Mouse (Mus musculus) stomach, embryonic 14.5 days (tissue): ENCODE results near the gene Fzd2. TPM values are rescaled to one million over a fixed set of nuclear protein-coding genes. Genes with fewer than 3 reads are reported as not detected.

Experiments used
- ATAC-seq: fragments of 200-750 bp; cut with Nextera tagmentation; 2 replicates; pipeline ENCODE4 v1.8.0; 2017; ENCODE audit warnings: low read depth, moderate TSS enrichment; ENCODE audit not compliant: insufficient number of reproducible peaks, insufficient read depth, low FRiP score
- H3K27ac ChIP-seq: fragments of 300-500 bp; sonication (generic); 2 replicates; pipeline ENCODE4 v1.5.1; 2014; ENCODE audit warnings: mild to moderate bottlenecking, low read length, moderate library complexity, mixed read lengths
- H3K27me3 ChIP-seq: fragments of 300-500 bp; sonication (generic); 2 replicates; pipeline ENCODE4 v1.6.1; 2014; ENCODE audit warnings: low read length, control low read depth, mixed read lengths; ENCODE audit not compliant: control insufficient read depth, insufficient read depth
- H3K36me3 ChIP-seq: fragments of 300-500 bp; sonication (generic); 2 replicates; pipeline ENCODE4 v1.6.1; 2014; ENCODE audit warnings: mild to moderate bottlenecking, control low read depth, low read length, moderate library complexity, mixed read lengths; ENCODE audit not compliant: control insufficient read depth, insufficient read depth
- H3K4me1 ChIP-seq: fragments of 300-500 bp; sonication (generic); 2 replicates; pipeline ENCODE4 v1.6.1; 2014; ENCODE audit warnings: low read length, control low read depth, mixed read lengths; ENCODE audit not compliant: control insufficient read depth, insufficient read depth
- H3K4me2 ChIP-seq: fragments of 300-500 bp; sonication (generic); replicated peaks from 2 replicates; pipeline ENCODE4 v1.6.1; 2014; ENCODE audit warnings: low read depth, low read length, control low read depth
- H3K4me3 ChIP-seq: fragments of 300-500 bp; sonication (generic); 2 replicates; pipeline ENCODE4 v1.5.1; 2014; ENCODE audit warnings: low read depth, low read length, control low read depth
- H3K9ac ChIP-seq: fragments of 300-500 bp; sonication (generic); replicated peaks from 2 replicates; pipeline ENCODE4 v1.6.1; 2014; ENCODE audit warnings: low read depth, mild to moderate bottlenecking, control low read depth, low read length, moderate library complexity, mixed read lengths
- H3K9me3 ChIP-seq: fragments of 300-500 bp; sonication (generic); 2 replicates; pipeline ENCODE4 v1.6.1; 2016; ENCODE audit warnings: low read depth, low read length, control low read depth; ENCODE audit not compliant: control insufficient read depth
- WGBS: fragments of 180-500 bp; shearing (Covaris S2); extraction: QIAGEN DNeasy Blood & Tissue Kit; methylation state at CpG from one replicate; pipeline ENCODE4 v1.1.7; 2014; 5-methylcytosine and 5-hydroxymethylcytosine counted together
- polyA plus RNA-seq: library from polyadenylated mRNA; unstranded; fragments of >200 nt; fragmentation: Nextera tagmentation; extraction: Ambion mirVana; gene quantifications from 2 replicates; pipeline ENCODE4 v1.2.1, GENCODE M21; 2014

Gene Fzd2
- polyA plus RNA-seq, 1 experiment from 2014 or later, result 30.6 TPM

GRCm38 (mm10) chr11:102566290-102566689 is 37.9 kb upstream of the Fzd2 start:
- WGBS, result 96% methylated on average over 1 of the region's 1 CpGs
- Histone ChIP-seq H3K27me3 (no peaks in the 10 kb centered on the region), H3K36me3 (no peaks in the 10 kb centered on the region), H3K9ac (no peak overlapping the region), H3K27ac (no peak overlapping the region), H3K4me2 (no peak overlapping the region), H3K4me1 (no peaks in the 10 kb centered on the region), H3K4me3 (no peak overlapping the region), H3K9me3 (no peaks in the 10 kb centered on the region)
- no peak for ATAC-seq

DNA sequence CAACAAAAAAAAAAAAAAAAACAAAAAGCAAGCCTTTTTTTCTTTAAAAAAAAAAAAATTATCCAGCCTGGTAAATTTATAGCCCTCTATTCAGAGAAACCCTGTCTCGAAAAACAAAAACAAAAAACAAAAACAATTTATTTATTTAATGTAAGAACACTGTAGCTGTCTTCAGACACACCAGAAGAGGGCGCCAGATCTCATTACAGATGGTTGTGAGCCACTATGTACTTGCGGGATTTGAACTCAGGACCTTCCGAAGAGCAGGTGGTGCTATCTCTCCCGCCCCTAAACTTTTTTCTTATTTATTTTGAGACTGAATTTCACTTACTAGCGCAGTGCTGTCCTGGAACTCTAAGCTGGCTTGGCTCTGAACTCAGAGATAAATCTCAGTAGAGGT is 37.0 kb upstream of the Fzd2 start:
- WGBS, result 88% methylated on average over 6 of the region's 6 CpGs
- no peak overlapping the region for H3K4me3 ChIP-seq
- no peaks in the 10 kb centered on the region for H3K27me3 ChIP-seq

GRCm38 (mm10) chr11:102567723-102568122 is 36.5 kb upstream of the Fzd2 start:
- WGBS, result 93% methylated on average over 15 of the region's 15 CpGs
- Histone ChIP-seq H3K36me3 (no peaks in the 10 kb centered on the region), H3K27me3 (no peaks in the 10 kb centered on the region), H3K9ac (no peak overlapping the region), H3K9me3 (no peaks in the 10 kb centered on the region), H3K4me2 (no peak overlapping the region), H3K4me1 (no peaks in the 10 kb centered on the region), H3K27ac (no peak overlapping the region), H3K4me3 (no peak overlapping the region)
- no peak for ATAC-seq

More for the DNA sequence above, 37.0 kb upstream of the Fzd2 start:
- ATAC-seq, result no peak
- Histone ChIP-seq H3K27ac (no peak overlapping the region), H3K9ac (no peak overlapping the region), H3K4me2 (no peak overlapping the region), H3K4me1 (no peaks in the 10 kb centered on the region), H3K9me3 (no peaks in the 10 kb centered on the region), H3K36me3 (no peaks in the 10 kb centered on the region)

GRCm38 (mm10) chr11:102568191-102568590 is 36.0 kb upstream of the Fzd2 start:
- no peaks in the 10 kb centered on the region for H3K9me3 ChIP-seq
- no peak overlapping the region for H3K4me3 ChIP-seq
- H3K4me2 ChIP-seq, result no peak overlapping the region
- 74% methylated on average over 12 of the region's 12 CpGs for WGBS
- H3K27me3 ChIP-seq, result no peaks in the 10 kb centered on the region
- H3K27ac ChIP-seq, result no peak overlapping the region
- no peaks in the 10 kb centered on the region for H3K4me1 ChIP-seq
- H3K36me3 ChIP-seq, result no peaks in the 10 kb centered on the region
- no peak overlapping the region for H3K9ac ChIP-seq
- no peak for ATAC-seq

DNA sequence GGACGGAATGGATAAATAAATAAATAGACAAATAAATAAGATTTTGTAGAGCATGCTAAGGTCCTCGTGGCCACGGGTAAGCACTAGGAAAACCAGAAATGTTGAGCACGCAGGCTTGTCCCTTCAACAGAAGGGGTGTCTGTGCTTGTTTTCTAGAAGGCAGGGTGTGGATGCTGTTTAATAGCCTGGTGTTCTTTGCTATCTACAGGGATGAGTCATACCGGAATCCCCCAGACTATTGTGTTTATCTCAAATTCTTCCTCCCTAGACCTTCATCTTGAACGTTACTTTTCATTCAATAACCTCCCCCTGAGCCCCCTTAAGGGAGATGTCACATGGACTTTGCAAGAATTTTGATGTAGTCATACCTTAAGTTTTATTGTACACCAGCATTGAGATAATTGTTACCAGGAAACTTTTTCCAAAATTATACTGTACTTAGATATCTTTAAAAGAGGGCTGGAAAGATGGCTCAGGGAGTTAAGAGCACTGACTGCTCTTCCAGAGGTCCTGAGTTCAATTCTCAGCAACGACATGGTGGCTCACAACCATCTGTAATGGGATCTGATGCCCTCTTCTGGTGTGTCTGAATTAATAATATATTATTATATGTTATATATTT is 35.3 kb upstream of the Fzd2 start:
- Histone ChIP-seq H3K36me3 (no peaks in the 10 kb centered on the region), H3K9me3 (no peaks in the 10 kb centered on the region), H3K4me3 (no peak overlapping the region), H3K27me3 (no peaks in the 10 kb centered on the region), H3K4me1 (no peaks in the 10 kb centered on the region), H3K27ac (no peak overlapping the region), H3K9ac (no peak overlapping the region), H3K4me2 (no peak overlapping the region)
- no peak for ATAC-seq
- 71% methylated on average over 7 of the region's 7 CpGs for WGBS

DNA sequence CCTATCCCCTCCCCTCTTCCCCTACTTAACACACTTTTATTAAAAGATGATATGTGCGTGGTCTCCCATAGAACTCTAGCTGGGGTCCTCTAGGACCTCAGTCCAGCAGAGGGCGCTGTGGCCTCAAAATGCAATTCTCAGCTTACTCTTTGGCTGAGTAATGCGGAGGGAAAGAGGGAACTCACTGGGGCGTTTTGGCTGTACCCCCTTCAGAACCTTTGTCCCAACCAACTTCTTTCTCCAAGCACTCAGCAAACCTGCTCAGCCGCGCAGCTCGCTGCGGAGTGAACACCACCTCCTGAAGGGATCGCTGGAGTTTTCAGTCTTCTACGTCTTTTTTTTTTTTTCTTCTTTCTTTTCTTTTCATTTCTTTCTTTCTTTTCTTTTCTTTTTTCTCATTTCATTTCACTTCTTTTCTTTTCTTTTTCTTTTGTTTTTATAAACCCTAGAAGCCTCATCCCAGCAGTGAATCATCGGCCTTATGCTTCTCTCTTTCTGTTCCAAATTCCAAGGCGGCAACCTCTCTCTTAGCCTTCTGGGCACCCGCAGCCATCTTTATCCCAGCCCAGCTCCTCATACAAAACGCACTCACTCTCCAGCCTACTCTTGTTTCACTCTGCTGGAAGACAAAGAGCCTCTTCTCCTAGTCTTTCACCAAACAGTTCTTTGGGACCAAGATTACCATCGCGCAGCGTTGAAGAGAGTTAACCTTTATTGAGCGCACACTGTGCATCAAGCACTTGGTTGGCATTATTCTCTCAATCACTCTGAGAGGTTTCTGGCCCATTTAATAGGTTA is 31.1 kb upstream of the Fzd2 start:
- Histone ChIP-seq H3K4me2 (peak overlapping the region; percentile 52), H3K4me1 (no peaks in the 10 kb centered on the region), H3K27ac (no peak overlapping the region), H3K27me3 (no peaks in the 10 kb centered on the region), H3K4me3 (peak overlapping the region; percentile 27), H3K9me3 (no peaks in the 10 kb centered on the region), H3K9ac (peak overlapping the region; percentile 34), H3K36me3 (no peaks in the 10 kb centered on the region)
- ATAC-seq, result peak; percentile 71; the same call in 1 of the 2 replicates
- 13% methylated on average over 18 of the region's 18 CpGs for WGBS

GRCm38 (mm10) chr11:102575034-102575433 is 29.2 kb upstream of the Fzd2 start:
- no peak overlapping the region for H3K9ac ChIP-seq
- ATAC-seq, result no peak
- WGBS, result 77% methylated on average over 1 of the region's 1 CpGs

GRCm38 (mm10) chr11:102576050-102576754 is 28.0 kb upstream of the Fzd2 start:
- Histone ChIP-seq H3K4me1 (peaks cover 7% of the 10 kb centered on the region), H3K27me3 (no peaks in the 10 kb centered on the region), H3K4me3 (no peak overlapping the region), H3K9ac (no peak overlapping the region), H3K36me3 (no peaks in the 10 kb centered on the region), H3K27ac (no peak overlapping the region), H3K4me2 (no peak overlapping the region), H3K9me3 (no peaks in the 10 kb centered on the region)
- 45% methylated on average over 13 of the region's 13 CpGs for WGBS
- ATAC-seq, result no peak

More at GRCm38 (mm10) chr11:102575034-102575433, 29.2 kb upstream of the Fzd2 start:
- Histone ChIP-seq H3K27me3 (no peaks in the 10 kb centered on the region), H3K4me1 (no peaks in the 10 kb centered on the region), H3K36me3 (no peaks in the 10 kb centered on the region), H3K4me2 (no peak overlapping the region), H3K4me3 (no peak overlapping the region), H3K9me3 (no peaks in the 10 kb centered on the region), H3K27ac (no peak overlapping the region)
